Mouse (Mus musculus): ENCODE data around the gene Rab5c.

DNA sequence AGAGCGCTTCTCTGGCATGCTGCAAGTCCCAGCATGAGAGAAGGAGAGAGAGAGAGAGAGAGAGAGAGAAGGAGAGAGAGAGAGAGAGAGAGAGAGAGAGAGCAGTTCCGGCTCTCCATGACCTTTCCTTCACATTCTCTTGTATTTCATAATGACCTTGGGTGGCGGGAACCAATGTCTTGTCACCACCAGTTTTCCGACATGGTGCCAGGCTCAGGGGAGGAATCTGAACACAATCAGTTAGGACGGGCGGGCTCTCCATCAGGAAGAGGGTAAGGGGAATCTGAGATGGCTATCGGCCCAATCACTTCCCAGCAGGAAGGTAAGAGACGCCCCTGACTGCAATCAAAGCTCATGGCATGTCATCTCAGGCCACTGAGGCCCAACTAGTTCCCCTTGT, 42.2 kb upstream of the Rab5c start:
- TF ChIP-seq CTCF (IDR thresholded peaks at IDR 0.05; ENCODE audit: insufficient read depth, low read depth, low read length) (no peak), POLR2A (IDR thresholded peaks at IDR 0.05; ENCODE audit: insufficient read depth, low read depth, low read length) (no peak)
